Comparison of ENCODE assay signal across 9 mouse cellular contexts in genomic region chr19:34193149-34193548, GRCm38 (mm10). TPM values are rescaled to one million over a fixed set of nuclear protein-coding genes. Genes with fewer than 3 reads are reported as not detected.
DNase-seq lines count a peak whose midpoint lies in the region; ATAC-seq and TF ChIP-seq lines count a peak whose summit lies in the region.
"Had no signal": no experiment of that assay in that cellular context is flagged by ENCODE, and none has a peak within 500 bp of the region (broad histone marks: within the 10 kb centered on the region; RNA-seq: fewer than 3 reads in every experiment).

No protein-coding gene starts in this region.

- peak overlapping the region; percentile 48 for H3K4me3 ChIP-seq in thymus, adult 2 months (ENCODE audit: control insufficient read depth, insufficient read depth, low read length)
- H3K4me3 ChIP-seq in intestine, postnatal 0 days (ENCODE audit: low read depth, low read length): peak overlapping the region; percentile 75
- H3K4me3 ChIP-seq in liver, embryonic 16.5 days (ENCODE audit: low read depth, low read length): peak overlapping the region; percentile 69

- no peak for TF ChIP-seq POLR2A in thymus, adult 2 months (IDR thresholded peaks at IDR 0.05; ENCODE audit: control insufficient read depth, extremely low read depth, insufficient read depth, low read length, poor library complexity)

- H3K36me3 ChIP-seq in thymus, adult 2 months (ENCODE audit: control insufficient read depth, insufficient read depth, low read length): no peaks in the 10 kb centered on the region
- no peaks in the 10 kb centered on the region for H3K36me3 ChIP-seq in intestine, postnatal 0 days (ENCODE audit: control insufficient read depth, insufficient read depth)
- no peaks in the 10 kb centered on the region for H3K36me3 ChIP-seq in liver, embryonic 16.5 days (ENCODE audit: control insufficient read depth, insufficient read depth)

- no peaks in the 10 kb centered on the region for H3K27me3 ChIP-seq in thymus, adult 2 months (ENCODE audit: control insufficient read depth, insufficient read depth, low read length)
- no peaks in the 10 kb centered on the region for H3K27me3 ChIP-seq in intestine, postnatal 0 days (replicated peaks; ENCODE audit: control insufficient read depth, insufficient read depth, low read length)
- no peaks in the 10 kb centered on the region for H3K27me3 ChIP-seq in liver, embryonic 16.5 days (ENCODE audit: control insufficient read depth, insufficient read depth, low read depth, low read length)

- H3K4me2 ChIP-seq in intestine, postnatal 0 days (replicated peaks; ENCODE audit: low read depth): peak overlapping the region; percentile 87
- H3K4me2 ChIP-seq in liver, embryonic 16.5 days (ENCODE audit: low read depth, low read length): peak overlapping the region; percentile 81

- DNase-seq in thymus, adult 2 months: peak; percentile 49
- DNase-seq in thymus, adult 18-20 months: no peak
- peak; percentile 10 for DNase-seq in c-Kit-positive CD71-positive TER-119-negative erythroid progenitor cells, embryonic 14.5 days (ENCODE audit: low read depth)
- DNase-seq in heart, adult 18-20 months: peak; percentile 46 to 62
- DNase-seq in right cerebral cortex, adult 2 months (ENCODE audit: low spot score in 2 of 2): peak; percentile 37 to 56
- DNase-seq in spleen, postnatal 14 days (ENCODE audit: low spot score in 2 of 2): no peak

- H3K9ac ChIP-seq in intestine, postnatal 0 days (ENCODE audit: low read depth, low read length): peak overlapping the region; percentile 77
- H3K9ac ChIP-seq in liver, embryonic 16.5 days (ENCODE audit: low read depth, low read length): peak overlapping the region; percentile 51

- no peak for ATAC-seq in intestine, postnatal 0 days
- ATAC-seq in liver, embryonic 16.5 days (ENCODE audit: low read depth): no peak

- H3K9me3 ChIP-seq in intestine, postnatal 0 days (ENCODE audit: control insufficient read depth): no peaks in the 10 kb centered on the region
- no peaks in the 10 kb centered on the region for H3K9me3 ChIP-seq in liver, embryonic 16.5 days (replicated peaks; ENCODE audit: control insufficient read depth, low read length)

- H3K4me1 ChIP-seq in thymus, adult 2 months (replicated peaks; ENCODE audit: control insufficient read depth, insufficient read depth, low read length): peaks cover 20% of the 10 kb centered on the region
- H3K4me1 ChIP-seq in intestine, postnatal 0 days (replicated peaks; ENCODE audit: control insufficient read depth, insufficient read depth, low read length): no peaks in the 10 kb centered on the region
- H3K4me1 ChIP-seq in liver, embryonic 16.5 days (ENCODE audit: control insufficient read depth, low read depth, low read length): peaks cover 6% of the 10 kb centered on the region

- H3K27ac ChIP-seq in thymus, adult 2 months (ENCODE audit: control insufficient read depth, insufficient read depth, low read length): peak overlapping the region; percentile 54
- peak overlapping the region; percentile 90 for H3K27ac ChIP-seq in intestine, postnatal 0 days (ENCODE audit: low read depth, low read length)
- no peak overlapping the region for H3K27ac ChIP-seq in liver, embryonic 16.5 days (ENCODE audit: low read length)

- WGBS in thymus, adult 2 months: under 1% methylated on average over 9 of the region's 9 CpGs
- WGBS in intestine, postnatal 0 days: 1% methylated on average over 9 of the region's 9 CpGs
- WGBS in liver, embryonic 16.5 days (ENCODE audit: insufficient replicate concordance): 3% methylated on average over 9 of the region's 9 CpGs

- TF ChIP-seq CTCF in thymus, adult 2 months (IDR thresholded peaks at IDR 0.05; ENCODE audit: borderline replicate concordance, control insufficient read depth, extremely low read depth, insufficient read depth, low read length, poor library complexity): no peak
- TF ChIP-seq CTCF in intestine, postnatal 0 days (IDR thresholded peaks at IDR 0.05; ENCODE audit: low read depth): no peak

RNA-seq across cellular contexts. Expression of gene Stambpl1, which starts 1.1 kb away (rescaled TPM):
- polyA plus RNA-seq in thymus, adult 2 months (2012; rRNA removed): 33.0 and 34.0 TPM in 2 replicates
- 1 to 10 TPM; 3.1 to 3.9 TPM for total RNA-seq in heart, adult 18-20 months (2021)
- polyA plus RNA-seq in intestine, postnatal 0 days (2015; fragmentation: Nextera tagmentation; extraction: Ambion mirVana): 14.8 and 16.8 TPM in 2 replicates
- polyA plus RNA-seq in liver, embryonic 16.5 days (2015; fragmentation: Nextera tagmentation; extraction: Ambion mirVana): 6.2 TPM in 2 replicates

RNA-seq across cellular contexts. Expression of gene Ankrd22, which starts 27.3 kb away (rescaled TPM):
- polyA plus RNA-seq in thymus, adult 2 months (2012; rRNA removed): 0.62 and 0.73 TPM in 2 replicates
- not detected for total RNA-seq in heart, adult 18-20 months (2021)
- 3.0 TPM in 2 replicates for polyA plus RNA-seq in intestine, postnatal 0 days (2015; fragmentation: Nextera tagmentation; extraction: Ambion mirVana)
- polyA plus RNA-seq in liver, embryonic 16.5 days (2015; fragmentation: Nextera tagmentation; extraction: Ambion mirVana): 0.52 and 0.63 TPM in 2 replicates
- polyA plus RNA-seq: frontal cortex, adult 2 months had no signal

Comparison
In these comparisons a context has a peak if more than half of its experiments do, and no peak if none do; other contexts are left out.
1. DNase-seq: peak in thymus, adult 2 months (single experiment), c-Kit-positive CD71-positive TER-119-negative erythroid progenitor cells, embryonic 14.5 days (single experiment), heart, adult 18-20 months (2 of 2) and right cerebral cortex, adult 2 months (2 of 2); none in thymus, adult 18-20 months (0 of 2) and spleen, postnatal 14 days (0 of 2).
2. Peak in every context shown above with its lines, with median percentiles within 50 percentile points of each other: H3K4me3 ChIP-seq.